Mouse (Mus musculus) regulatory T cell (primary cell): ENCODE results near the gene Mpv17l2.

ENCODE experiments used
- in situ Hi-C: fragments of 300-600 bp; cut with MboI, MseI; formaldehyde crosslinking; loops from one replicate; pipeline ENCODE4 v1.15.1; 2025; ENCODE audit warnings: high pct_unique_total_duplicates

Mpv17l2 gene

DNA sequence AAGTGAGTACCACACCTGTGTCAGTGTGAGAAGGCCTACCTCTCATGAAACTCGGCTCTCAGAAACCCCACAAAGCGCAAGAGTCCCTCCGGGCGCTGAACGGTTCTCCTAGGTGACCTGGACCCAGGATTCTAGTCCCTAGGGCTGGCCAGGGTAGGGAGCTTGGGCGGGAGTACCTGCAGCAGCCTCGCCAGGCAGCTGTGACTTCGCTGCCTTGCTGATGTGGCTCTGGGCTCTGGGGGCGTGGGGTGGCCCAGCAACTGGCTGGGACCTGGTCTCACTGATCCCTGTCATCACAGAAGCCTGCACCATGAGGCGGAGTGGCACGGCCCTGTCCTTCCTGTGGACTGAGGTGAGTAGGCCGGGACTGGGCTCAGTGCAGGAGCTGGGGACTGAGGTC lies 36.5 kb downstream of the Mpv17l2 start:
- in situ Hi-C loops, result no loop called here

GRCm38 (mm10) chr8:70723486-70724210 lies 37.1 kb downstream of the Mpv17l2 start, which contains the start of gene Pde4c:
Gene Pde4c, plus strand, starts transcription at chr8:70723720.
- in situ Hi-C loops, result no loop called here

GRCm38 (mm10) chr8:70721601-70722000 lies 39.1 kb downstream of the Mpv17l2 start:
- in situ Hi-C loops, result no loop called here

DNA sequence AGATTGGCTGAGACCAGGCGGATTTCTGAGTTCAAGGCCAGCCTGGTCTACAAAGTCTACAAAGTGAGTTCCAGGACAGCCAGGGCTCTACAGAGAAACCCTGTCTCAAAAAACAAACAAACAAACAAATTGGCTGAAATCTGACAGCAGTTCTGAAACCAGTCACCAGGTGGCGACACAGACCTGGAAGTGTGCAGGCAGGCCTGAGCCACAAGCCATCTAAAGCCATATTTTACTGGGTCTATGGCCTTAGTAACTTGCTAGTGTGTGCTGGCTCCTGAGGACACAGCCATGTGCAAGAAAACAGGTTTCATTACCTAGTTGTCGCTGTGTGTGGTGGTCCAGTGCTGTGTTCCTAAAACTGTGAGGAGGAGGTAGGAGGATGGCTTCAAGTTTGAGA lies 40.0 kb downstream of the Mpv17l2 start:
- in situ Hi-C loops, result no loop called here

DNA sequence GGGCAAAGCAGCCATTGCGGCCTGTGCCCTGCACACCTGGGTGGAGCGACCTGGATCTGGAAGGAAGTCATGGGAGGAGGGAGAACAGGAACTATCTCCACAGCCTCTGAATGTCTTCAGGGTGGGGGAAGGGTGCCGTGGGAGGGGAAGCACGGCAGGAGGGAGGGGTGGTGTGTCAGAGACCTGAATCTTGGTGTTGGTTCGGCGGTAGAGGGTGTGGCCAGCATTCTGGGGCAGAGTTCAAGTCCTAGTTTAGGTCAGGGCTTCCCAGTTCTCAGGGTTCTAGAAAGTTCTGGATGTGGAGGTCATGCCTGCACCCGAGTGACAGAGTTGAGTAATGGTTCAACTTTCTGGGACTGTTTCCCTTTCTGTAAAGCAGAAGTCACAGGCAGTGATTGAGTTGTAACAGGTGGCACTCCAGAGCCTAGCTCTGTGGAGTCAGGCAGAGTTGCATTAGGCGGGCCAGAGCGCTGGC lies 40.9 kb downstream of the Mpv17l2 start:
- in situ Hi-C loops, result no loop called here

- in situ Hi-C loops, result no loop called here
These were observed 42.4 kb downstream of the Mpv17l2 start, which contains the start of gene Gm3336 for GRCm38 (mm10) chr8:70718297-70718696. Gene Gm3336, plus strand, starts transcription at chr8:70718543.

GRCm38 (mm10) chr8:70716521-70717400 lies 44.0 kb downstream of the Mpv17l2 start:
- in situ Hi-C loops, result no loop called here

GRCm38 (mm10) chr8:70715086-70715485 lies 45.7 kb downstream of the Mpv17l2 start:
- in situ Hi-C loops, result no loop called here

DNA sequence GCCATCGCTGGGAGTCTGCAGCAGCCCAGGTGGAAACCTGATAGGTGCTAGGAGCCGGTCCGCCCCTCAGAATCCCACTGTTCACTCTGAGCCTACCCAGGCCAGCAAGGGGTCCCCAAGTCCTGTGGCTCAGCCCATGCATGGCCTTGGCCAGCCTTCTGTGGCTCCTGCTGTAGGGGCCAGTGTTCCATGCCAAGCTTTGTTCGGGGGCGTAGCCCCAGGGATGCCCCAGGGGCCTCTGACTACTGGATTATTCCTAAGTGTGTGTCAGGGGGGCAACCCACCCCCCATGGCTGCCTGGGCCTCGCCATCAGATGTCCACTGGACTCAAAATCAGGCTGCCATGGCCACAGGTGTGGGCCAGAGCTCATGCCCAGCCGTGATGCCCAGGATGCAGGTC lies 46.8 kb downstream of the Mpv17l2 start:
- in situ Hi-C loops, result loop anchor here (5.0 kb wide), 3 partner anchors 33 to 113 kb away; no protein-coding TSS in a partner anchor

GRCm38 (mm10) chr8:70711041-70711440 lies 49.7 kb downstream of the Mpv17l2 start:
- in situ Hi-C loops, result loop anchor here (5.0 kb wide), 3 partner anchors 36 to 116 kb away; no protein-coding TSS in a partner anchor

DNA sequence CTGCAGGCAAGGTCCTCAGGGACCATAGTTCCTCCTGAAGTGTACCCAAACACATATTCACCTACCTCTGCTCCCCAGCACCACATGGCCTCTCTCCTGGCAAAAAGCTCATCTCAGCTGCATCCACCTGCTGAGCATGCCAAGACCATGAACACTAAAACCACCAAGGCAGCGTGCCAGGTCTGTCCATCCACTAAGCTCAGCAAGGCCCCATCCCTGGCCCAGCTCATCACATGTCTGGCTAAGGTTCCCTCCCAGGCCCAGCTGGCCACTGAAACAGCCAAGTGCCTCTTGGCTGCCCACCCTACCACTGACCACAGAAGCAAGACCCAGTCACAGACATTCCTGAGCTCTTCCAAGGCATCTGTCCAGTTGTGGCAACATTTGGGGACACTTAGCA lies 50.5 kb downstream of the Mpv17l2 start:
- in situ Hi-C loops, result loop anchor here (5.0 kb wide), 3 partner anchors 37 to 117 kb away; no protein-coding TSS in a partner anchor

GRCm38 (mm10) chr8:70709794-70710193 lies 51.0 kb downstream of the Mpv17l2 start:
- in situ Hi-C loops, result loop anchor here (5.0 kb wide), 3 partner anchors 38 to 118 kb away; no protein-coding TSS in a partner anchor
